Mouse (Mus musculus): ENCODE results near the gene Cd2bp2.

Cd2bp2 gene

GRCm38 (mm10) chr7:127195544-127196295 is at the start of gene Cd2bp2:
TSS of gene Cd2bp2 (minus strand) at chr7:127196050.
- peak; percentile 99 for DNase-seq (ENCODE audit: low read depth, low spot score)

- DNase-seq (ENCODE audit: low read depth, low spot score): no peak
These were observed 49.0 kb upstream of the Cd2bp2 start for GRCm38 (mm10) chr7:127244658-127245510.

GRCm38 (mm10) chr7:127243870-127244657 is 48.2 kb upstream of the Cd2bp2 start, which contains the start of gene Zfp771:
TSS of gene Zfp771 (plus strand) at chr7:127244274.
- DNase-seq (ENCODE audit: low read depth, low spot score): peak; percentile 85

- no peak for DNase-seq (ENCODE audit: low read depth, low spot score)
These were observed 47.6 kb upstream of the Cd2bp2 start for GRCm38 (mm10) chr7:127243361-127243867.

- DNase-seq (ENCODE audit: low read depth, low spot score): peak; percentile 41
These were observed 38.9 kb upstream of the Cd2bp2 start for GRCm38 (mm10) chr7:127234777-127235176.

GRCm38 (mm10) chr7:127233765-127234164 is 37.9 kb upstream of the Cd2bp2 start:
- DNase-seq (ENCODE audit: low read depth, low spot score): no peak

GRCm38 (mm10) chr7:127233368-127233749 is 37.5 kb upstream of the Cd2bp2 start:
- DNase-seq (ENCODE audit: low read depth, low spot score): peak; percentile 54

- DNase-seq (ENCODE audit: low read depth, low spot score): peak; percentile 90
These were observed 36.9 kb upstream of the Cd2bp2 start, which contains the start of the genes Zfp553 and Sept1 for GRCm38 (mm10) chr7:127232622-127233367. TSS of gene Zfp553 (plus strand) at chr7:127233061. TSS of gene Sept1 (minus strand) at chr7:127233130.

- DNase-seq (ENCODE audit: low read depth, low spot score): no peak
These were observed 36.2 kb upstream of the Cd2bp2 start for GRCm38 (mm10) chr7:127231826-127232621.

GRCm38 (mm10) chr7:127231376-127231775 is 35.5 kb upstream of the Cd2bp2 start:
- DNase-seq (ENCODE audit: low read depth, low spot score): peak; percentile 46

GRCm38 (mm10) chr7:127228615-127229303 is 32.9 kb upstream of the Cd2bp2 start:
- DNase-seq (ENCODE audit: low read depth, low spot score): peak; percentile 95

GRCm38 (mm10) chr7:127225147-127225995 is 29.5 kb upstream of the Cd2bp2 start:
- peak; percentile 90 for DNase-seq (ENCODE audit: low read depth, low spot score)

- DNase-seq (ENCODE audit: low read depth, low spot score): peak; percentile 59
These were observed 28.8 kb upstream of the Cd2bp2 start for GRCm38 (mm10) chr7:127224616-127225015.

- peak; percentile 84 for DNase-seq (ENCODE audit: low read depth, low spot score)
These were observed 27.9 kb upstream of the Cd2bp2 start for GRCm38 (mm10) chr7:127223515-127224478.

- DNase-seq (ENCODE audit: low read depth, low spot score): peak; percentile 44
These were observed 27.3 kb upstream of the Cd2bp2 start for GRCm38 (mm10) chr7:127223106-127223505.

- DNase-seq (ENCODE audit: low read depth, low spot score): peak; percentile 26
These were observed 24.6 kb upstream of the Cd2bp2 start for GRCm38 (mm10) chr7:127220440-127220839.

GRCm38 (mm10) chr7:127218670-127219069 is 22.8 kb upstream of the Cd2bp2 start:
- no peak for DNase-seq (ENCODE audit: low read depth, low spot score)
